Mouse (Mus musculus) urinary bladder, adult 18-20 months (tissue): ENCODE measurements around the gene Itgb8.
A peak's percentile ranks its signal among the peaks of the same experiment; 100 is the strongest.

Source experiments
- DNase-seq, 2 experiments: peaks; one replicate each; pipeline ENCODE4 v3.0.0; 2022; ENCODE audit warnings: low spot score in 2 of 2, mixed read lengths in 2 of 2

The Itgb8 gene

GRCm38 (mm10) chr12:119238696-119239415, at the start of gene Itgb8:
Gene Itgb8, minus strand, starts transcription at chr12:119238802.
- DNase-seq = peak in 1 of 2 experiments; percentile 34

DNA sequence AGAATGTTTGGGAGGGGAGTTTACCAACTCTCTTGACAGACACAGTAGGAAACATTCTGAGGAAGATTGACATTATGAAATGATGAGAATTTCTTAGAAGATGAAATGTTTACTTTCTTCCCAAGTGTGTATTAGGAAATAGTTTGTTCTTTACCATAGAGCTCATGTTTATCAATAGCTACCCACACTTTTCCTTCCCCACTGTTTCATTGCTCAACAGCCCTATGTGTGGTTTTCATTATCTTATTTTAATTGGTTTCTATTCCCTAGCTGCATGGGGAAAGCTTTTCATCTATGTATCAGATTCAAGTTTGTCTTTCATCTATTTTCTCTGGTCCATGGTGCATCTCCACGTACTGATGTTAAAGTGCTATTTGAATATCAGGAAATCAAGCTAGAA, 37.7 kb upstream of the Itgb8 start:
- no peak for DNase-seq

DNA sequence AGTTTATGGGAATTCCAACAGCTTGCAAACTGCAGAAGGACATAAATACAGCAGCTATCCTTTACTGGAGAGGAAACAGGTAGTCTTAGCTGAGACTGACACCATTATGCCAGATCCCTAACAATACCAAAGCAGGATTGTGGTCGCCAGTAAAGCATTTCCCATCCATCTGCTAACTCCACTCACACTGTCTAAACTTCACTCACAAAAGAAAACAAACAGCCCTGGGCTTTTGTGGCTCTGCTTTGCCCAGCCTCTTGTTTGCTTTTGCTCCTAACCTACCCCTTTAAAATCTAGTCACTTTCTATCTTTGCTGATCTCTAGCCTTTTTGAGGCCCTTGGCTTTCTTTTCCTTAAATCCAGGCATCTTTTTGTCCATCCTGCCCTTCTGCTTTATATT, 35.0 kb upstream of the Itgb8 start:
- no peak for DNase-seq

DNA sequence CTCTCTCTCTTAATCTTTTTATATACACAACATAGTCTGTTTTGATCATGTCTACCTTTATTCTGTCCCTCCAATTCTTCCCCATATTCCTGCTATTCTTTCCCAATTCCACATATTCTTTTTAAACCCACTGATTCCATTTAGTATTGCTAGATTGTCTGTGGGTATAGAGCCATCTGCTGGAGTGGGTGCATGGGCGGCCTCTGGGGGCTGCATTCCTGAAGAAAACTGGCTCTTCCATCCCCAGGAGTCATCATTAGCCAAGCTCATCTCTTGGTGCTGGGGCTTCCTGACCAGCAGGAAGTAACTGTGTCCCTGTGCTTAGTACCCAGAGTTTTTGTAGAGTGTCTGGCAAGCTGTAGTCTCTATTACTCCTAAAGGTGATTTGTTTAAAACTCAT, 33.4 kb upstream of the Itgb8 start:
- DNase-seq = peak in 1 of 2 experiments; percentile 1

GRCm38 (mm10) chr12:119270036-119270435, 31.4 kb upstream of the Itgb8 start:
- DNase-seq = no peak

- DNase-seq = no peak
Measured at GRCm38 (mm10) chr12:119268723-119269122, 30.1 kb upstream of the Itgb8 start.

- DNase-seq = no peak
Measured at GRCm38 (mm10) chr12:119264506-119264905, 25.9 kb upstream of the Itgb8 start.

DNA sequence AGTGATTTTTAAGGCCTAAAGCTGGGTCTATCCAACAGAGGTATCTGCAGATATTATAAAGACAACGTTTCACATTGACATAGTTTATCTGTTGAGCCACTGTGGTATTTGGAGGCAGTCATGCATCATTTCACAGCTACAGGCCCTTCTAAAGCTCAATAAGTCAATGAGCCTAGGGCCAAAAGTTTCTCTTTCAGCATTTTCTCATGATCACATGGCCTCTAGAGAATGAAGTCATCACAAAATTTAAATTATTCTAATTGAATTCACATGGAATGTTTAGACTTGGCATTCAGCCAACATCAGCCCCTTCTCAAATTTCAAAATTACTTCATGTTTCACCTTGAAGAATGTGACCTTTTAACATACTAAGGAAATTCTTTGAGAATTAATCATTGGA, 10.0 kb upstream of the Itgb8 start:
- DNase-seq = no peak

GRCm38 (mm10) chr12:119241071-119241470, 2.5 kb upstream of the Itgb8 start:
- no peak for DNase-seq

- DNase-seq = peak; percentile 10 to 39
Measured at GRCm38 (mm10) chr12:119237921-119238695, 494 bp downstream of the Itgb8 start.

GRCm38 (mm10) chr12:119237241-119237920, 1.2 kb downstream of the Itgb8 start:
- no peak for DNase-seq

DNA sequence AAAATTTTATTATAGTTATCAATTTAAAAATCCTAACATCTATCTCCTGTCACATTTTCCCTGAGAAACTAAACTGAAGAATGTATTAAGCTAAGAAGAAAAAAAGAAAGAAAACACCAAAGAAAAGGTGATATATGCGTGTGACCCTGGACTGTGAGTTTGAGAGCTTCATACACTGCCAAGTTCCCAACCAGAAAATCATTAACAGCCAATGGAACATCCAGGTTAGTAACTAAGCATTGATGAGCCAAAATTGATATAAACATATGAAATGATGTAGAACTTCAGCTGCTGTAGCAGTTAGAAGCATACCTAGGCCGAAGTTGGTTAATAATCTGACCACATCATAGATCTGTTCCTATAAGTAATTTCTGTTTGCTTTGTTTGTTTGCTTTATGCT, 6.8 kb downstream of the Itgb8 start:
- no peak for DNase-seq

DNA sequence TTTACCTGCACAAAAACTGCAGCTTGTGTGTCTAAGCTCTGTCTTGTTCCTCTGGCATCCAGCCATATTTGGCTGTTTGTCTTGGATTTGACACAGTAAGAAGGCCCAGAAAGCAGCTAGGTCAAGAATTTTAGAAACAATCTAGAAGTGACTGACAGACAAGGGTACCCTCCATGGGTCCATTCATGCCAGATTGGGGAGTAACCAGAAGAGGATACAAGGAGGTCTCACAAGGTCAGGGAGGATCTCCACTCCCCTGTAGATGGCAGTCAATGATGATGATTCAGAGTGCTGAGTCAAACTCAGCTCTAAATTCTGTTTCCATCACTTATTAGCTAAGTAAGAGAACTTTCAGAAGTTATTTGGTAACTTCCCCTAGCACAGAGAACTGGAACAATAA, 8.2 kb downstream of the Itgb8 start:
- no peak for DNase-seq

DNA sequence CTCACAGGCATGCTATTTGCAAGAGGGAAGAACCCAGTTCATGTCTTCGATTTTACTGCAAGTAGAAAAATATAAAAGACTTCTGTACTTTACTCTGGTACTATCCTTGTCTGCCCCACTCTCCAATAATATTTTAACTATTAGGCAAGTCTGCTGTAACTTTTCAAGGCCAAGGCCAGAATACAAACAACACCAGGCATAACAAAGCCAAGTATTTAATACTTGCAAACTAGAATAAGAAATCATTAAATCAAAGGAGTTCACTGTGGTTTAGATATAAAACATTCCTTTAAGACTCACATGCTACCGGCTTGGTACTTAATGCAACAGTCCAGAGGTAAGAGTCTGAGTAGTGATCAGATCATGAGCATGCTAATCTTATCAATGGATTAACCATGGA, 9.0 kb downstream of the Itgb8 start:
- DNase-seq = no peak

DNA sequence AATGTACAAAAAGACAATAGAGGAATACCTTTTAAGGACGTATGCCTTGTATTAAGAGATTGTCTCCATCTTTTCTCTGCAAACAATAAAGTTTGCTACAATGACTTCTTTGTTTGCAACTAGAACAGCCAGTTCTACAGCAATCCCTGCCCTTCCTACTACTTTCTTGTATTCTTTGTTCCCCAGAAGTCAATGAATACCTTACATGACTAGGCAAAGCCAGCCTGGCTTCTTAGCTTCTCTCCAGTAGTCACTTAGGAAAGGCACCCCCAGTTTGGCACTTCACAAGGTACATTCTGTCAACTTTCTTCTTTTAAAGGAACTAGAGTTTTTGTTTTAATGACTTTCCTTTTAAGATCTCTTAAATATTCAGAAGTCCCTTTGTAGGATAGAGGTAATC, 10.7 kb downstream of the Itgb8 start:
- no peak for DNase-seq

- DNase-seq = no peak
Measured at GRCm38 (mm10) chr12:119224699-119225098, 13.9 kb downstream of the Itgb8 start.

- DNase-seq = no peak
Measured at GRCm38 (mm10) chr12:119219409-119219808, 19.2 kb downstream of the Itgb8 start.

- DNase-seq = no peak
Measured at GRCm38 (mm10) chr12:119217700-119218265, 20.8 kb downstream of the Itgb8 start.

GRCm38 (mm10) chr12:119215225-119215624, 23.4 kb downstream of the Itgb8 start:
- DNase-seq = no peak

DNA sequence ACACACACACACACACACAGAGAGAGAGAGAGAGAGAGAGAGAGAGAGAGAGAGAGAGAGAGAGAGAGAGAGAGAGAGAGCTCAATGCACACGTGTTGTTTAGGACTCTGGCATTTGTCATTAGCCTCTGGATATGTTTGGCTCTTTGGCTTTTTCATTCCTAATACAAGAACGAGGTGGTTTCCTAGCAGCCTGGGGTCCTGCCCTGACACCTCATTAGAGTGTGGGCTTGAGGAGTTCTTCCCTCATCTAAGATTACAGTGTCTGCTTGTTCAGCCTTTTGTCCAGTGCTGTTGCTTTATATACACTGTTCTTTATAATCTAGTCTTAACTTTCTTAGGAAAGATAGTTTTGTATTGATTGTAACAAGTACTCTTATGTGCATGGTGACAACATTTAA, 27.1 kb downstream of the Itgb8 start:
- DNase-seq = no peak

- DNase-seq = no peak
Measured at GRCm38 (mm10) chr12:119210590-119210989, 28.0 kb downstream of the Itgb8 start.

- no peak for DNase-seq
Measured at GRCm38 (mm10) chr12:119210073-119210425, 28.6 kb downstream of the Itgb8 start.
